Mouse (Mus musculus): ENCODE measurements around the gene Podxl2. TPM values are rescaled to one million over a fixed set of nuclear protein-coding genes. Genes with fewer than 3 reads are reported as not detected.

Podxl2 gene
- polyA plus RNA-seq, 1 experiment, result 2.8 TPM

- TF ChIP-seq FOSL1 (IDR thresholded peaks at IDR 0.05; ENCODE audit: insufficient read depth, low read length, poor library complexity, severe bottlenecking), result no peak
- TF ChIP-seq CTCF (IDR thresholded peaks at IDR 0.05; ENCODE audit: control insufficient read depth, insufficient read depth, insufficient read length), result peak; percentile 41
- TF ChIP-seq CEBPB (IDR thresholded peaks at IDR 0.05; ENCODE audit: low read depth), result no peak
- TF ChIP-seq MAX (IDR thresholded peaks at IDR 0.05), result no peak
- Histone ChIP-seq H3K79me2 (ENCODE audit: control insufficient read depth, insufficient read depth) (no peaks in the 10 kb centered on the region), H3K27me3 (ENCODE audit: control insufficient read depth, insufficient read depth, insufficient read length) (peaks cover 12% of the 10 kb centered on the region), H3ac (ENCODE audit: control insufficient read depth, insufficient read length, low read depth) (no peak overlapping the region), H3K4me3 (ENCODE audit: insufficient read depth, poor library complexity, severe bottlenecking) (no peak overlapping the region), H3K79me3 (ENCODE audit: low read depth) (no peaks in the 10 kb centered on the region), H3K36me3 (ENCODE audit: control insufficient read depth, insufficient read depth) (no peaks in the 10 kb centered on the region)
Measured at GRCm38 (mm10) chr6:88826545-88826944, 48.3 kb downstream of the Podxl2 start.

GRCm38 (mm10) chr6:88826088-88826487, 48.8 kb downstream of the Podxl2 start:
- no peaks in the 10 kb centered on the region for H3K79me3 ChIP-seq (ENCODE audit: low read depth)
- no peaks in the 10 kb centered on the region for H3K79me2 ChIP-seq (ENCODE audit: control insufficient read depth, insufficient read depth)
- TF ChIP-seq MAX (IDR thresholded peaks at IDR 0.05), result no peak
- TF ChIP-seq USF1 (IDR thresholded peaks at IDR 0.05; ENCODE audit: low read depth), result no peak
- no peak for TF ChIP-seq CEBPB (IDR thresholded peaks at IDR 0.05; ENCODE audit: low read depth)
- TF ChIP-seq CTCF (IDR thresholded peaks at IDR 0.05; ENCODE audit: control insufficient read depth, insufficient read depth, insufficient read length), result no peak
- H3K27me3 ChIP-seq (ENCODE audit: control insufficient read depth, insufficient read depth, insufficient read length), result peaks cover 12% of the 10 kb centered on the region
- H3K4me3 ChIP-seq (ENCODE audit: insufficient read depth, poor library complexity, severe bottlenecking), result no peak overlapping the region
- no peak overlapping the region for H3ac ChIP-seq (ENCODE audit: control insufficient read depth, insufficient read length, low read depth)
- no peaks in the 10 kb centered on the region for H3K36me3 ChIP-seq (ENCODE audit: control insufficient read depth, insufficient read depth)

GRCm38 (mm10) chr6:88824183-88824582, 50.7 kb downstream of the Podxl2 start:
- H3K79me2 ChIP-seq (ENCODE audit: control insufficient read depth, insufficient read depth), result no peaks in the 10 kb centered on the region
- H3ac ChIP-seq (ENCODE audit: control insufficient read depth, insufficient read length, low read depth), result no peak overlapping the region
- TF ChIP-seq CTCF (IDR thresholded peaks at IDR 0.05; ENCODE audit: control insufficient read depth, insufficient read depth, insufficient read length) (no peak), USF1 (IDR thresholded peaks at IDR 0.05; ENCODE audit: low read depth) (no peak), FOSL1 (IDR thresholded peaks at IDR 0.05; ENCODE audit: insufficient read depth, low read length, poor library complexity, severe bottlenecking) (no peak), MYOG (IDR thresholded peaks at IDR 0.05; ENCODE audit: control insufficient read depth, extremely low read depth, insufficient read length) (no peak), MYOD1 (IDR thresholded peaks at IDR 0.05; ENCODE audit: control insufficient read depth, insufficient read length, low read depth) (no peak), MAX (IDR thresholded peaks at IDR 0.05) (no peak), CEBPB (IDR thresholded peaks at IDR 0.05; ENCODE audit: low read depth) (no peak)
- H3K79me3 ChIP-seq (ENCODE audit: low read depth), result no peaks in the 10 kb centered on the region
- H3K36me3 ChIP-seq (ENCODE audit: control insufficient read depth, insufficient read depth), result no peaks in the 10 kb centered on the region
- H3K27me3 ChIP-seq (ENCODE audit: control insufficient read depth, insufficient read depth, insufficient read length), result peaks cover 12% of the 10 kb centered on the region
- H3K4me3 ChIP-seq (ENCODE audit: insufficient read depth, poor library complexity, severe bottlenecking), result no peak overlapping the region

GRCm38 (mm10) chr6:88821901-88822300, 52.9 kb downstream of the Podxl2 start:
- H3K79me3 ChIP-seq (ENCODE audit: low read depth), result no peaks in the 10 kb centered on the region
- no peaks in the 10 kb centered on the region for H3K36me3 ChIP-seq (ENCODE audit: control insufficient read depth, insufficient read depth)
- H3K27me3 ChIP-seq (ENCODE audit: control insufficient read depth, insufficient read depth, insufficient read length), result peaks cover 12% of the 10 kb centered on the region
- no peak for TF ChIP-seq CEBPB (IDR thresholded peaks at IDR 0.05; ENCODE audit: low read depth)
- no peak for TF ChIP-seq MYOG (IDR thresholded peaks at IDR 0.05; ENCODE audit: control insufficient read depth, extremely low read depth, insufficient read length)
- TF ChIP-seq CTCF (IDR thresholded peaks at IDR 0.05; ENCODE audit: control insufficient read depth, insufficient read depth, insufficient read length), result no peak
- TF ChIP-seq FOSL1 (IDR thresholded peaks at IDR 0.05; ENCODE audit: insufficient read depth, low read length, poor library complexity, severe bottlenecking), result no peak
- TF ChIP-seq USF1 (IDR thresholded peaks at IDR 0.05; ENCODE audit: low read depth), result no peak
- no peak for TF ChIP-seq MYOD1 (IDR thresholded peaks at IDR 0.05; ENCODE audit: control insufficient read depth, insufficient read length, low read depth)
- TF ChIP-seq MAX (IDR thresholded peaks at IDR 0.05), result no peak
- no peak overlapping the region for H3K4me3 ChIP-seq (ENCODE audit: insufficient read depth, poor library complexity, severe bottlenecking)
- no peak overlapping the region for H3ac ChIP-seq (ENCODE audit: control insufficient read depth, insufficient read length, low read depth)
- H3K79me2 ChIP-seq (ENCODE audit: control insufficient read depth, insufficient read depth), result no peaks in the 10 kb centered on the region

- TF ChIP-seq USF1 (IDR thresholded peaks at IDR 0.05; ENCODE audit: low read depth) (peak; percentile 3), MYOG (IDR thresholded peaks at IDR 0.05; ENCODE audit: control insufficient read depth, extremely low read depth, insufficient read length) (no peak)
- no peak overlapping the region for H3ac ChIP-seq (ENCODE audit: control insufficient read depth, insufficient read length, low read depth)
- H3K4me3 ChIP-seq (ENCODE audit: insufficient read depth, poor library complexity, severe bottlenecking), result no peak overlapping the region
- H3K79me2 ChIP-seq (ENCODE audit: control insufficient read depth, insufficient read depth), result no peaks in the 10 kb centered on the region
- no peaks in the 10 kb centered on the region for H3K79me3 ChIP-seq (ENCODE audit: low read depth)
- peaks cover 12% of the 10 kb centered on the region for H3K27me3 ChIP-seq (ENCODE audit: control insufficient read depth, insufficient read depth, insufficient read length)
- H3K36me3 ChIP-seq (ENCODE audit: control insufficient read depth, insufficient read depth), result no peaks in the 10 kb centered on the region
Measured at GRCm38 (mm10) chr6:88821294-88821693, 53.5 kb downstream of the Podxl2 start.

- no peak overlapping the region for H3K4me3 ChIP-seq (ENCODE audit: insufficient read depth, poor library complexity, severe bottlenecking)
- H3K79me2 ChIP-seq (ENCODE audit: control insufficient read depth, insufficient read depth), result no peaks in the 10 kb centered on the region
- H3K27me3 ChIP-seq (ENCODE audit: control insufficient read depth, insufficient read depth, insufficient read length), result peaks cover 12% of the 10 kb centered on the region
- H3K79me3 ChIP-seq (ENCODE audit: low read depth), result no peaks in the 10 kb centered on the region
- TF ChIP-seq CEBPB (IDR thresholded peaks at IDR 0.05; ENCODE audit: low read depth), result no peak
- TF ChIP-seq MYOG (IDR thresholded peaks at IDR 0.05; ENCODE audit: control insufficient read depth, extremely low read depth, insufficient read length), result no peak
- TF ChIP-seq CTCF (IDR thresholded peaks at IDR 0.05; ENCODE audit: control insufficient read depth, insufficient read depth, insufficient read length), result no peak
- no peak for TF ChIP-seq FOSL1 (IDR thresholded peaks at IDR 0.05; ENCODE audit: insufficient read depth, low read length, poor library complexity, severe bottlenecking)
- no peak for TF ChIP-seq MAX (IDR thresholded peaks at IDR 0.05)
- TF ChIP-seq USF1 (IDR thresholded peaks at IDR 0.05; ENCODE audit: low read depth), result no peak
- no peak for TF ChIP-seq MYOD1 (IDR thresholded peaks at IDR 0.05; ENCODE audit: control insufficient read depth, insufficient read length, low read depth)
- no peak overlapping the region for H3ac ChIP-seq (ENCODE audit: control insufficient read depth, insufficient read length, low read depth)
- H3K36me3 ChIP-seq (ENCODE audit: control insufficient read depth, insufficient read depth), result no peaks in the 10 kb centered on the region
Measured at GRCm38 (mm10) chr6:88820853-88821252, 54.0 kb downstream of the Podxl2 start.

All from C2C12 (cell line).